Mouse (Mus musculus) cortical plate, adult 2 months (tissue): ENCODE results near the gene Myo1b.

Source experiments
- CTCF ChIP-seq: fragments of 200-500 bp; IDR thresholded peaks from 2 replicates; pipeline ENCODE4 v1.5.1; 2011; ENCODE audit warnings: mild to moderate bottlenecking, control low read depth, low read length; ENCODE audit not compliant: insufficient read depth; ENCODE audit errors: extremely low read depth
- POLR2A ChIP-seq: fragments of 200-500 bp; IDR thresholded peaks from 2 replicates; pipeline ENCODE4 v1.6.1; 2011; ENCODE audit warnings: mild to moderate bottlenecking, low read length, control low read depth; ENCODE audit not compliant: insufficient read depth; ENCODE audit errors: extremely low read depth

DNA sequence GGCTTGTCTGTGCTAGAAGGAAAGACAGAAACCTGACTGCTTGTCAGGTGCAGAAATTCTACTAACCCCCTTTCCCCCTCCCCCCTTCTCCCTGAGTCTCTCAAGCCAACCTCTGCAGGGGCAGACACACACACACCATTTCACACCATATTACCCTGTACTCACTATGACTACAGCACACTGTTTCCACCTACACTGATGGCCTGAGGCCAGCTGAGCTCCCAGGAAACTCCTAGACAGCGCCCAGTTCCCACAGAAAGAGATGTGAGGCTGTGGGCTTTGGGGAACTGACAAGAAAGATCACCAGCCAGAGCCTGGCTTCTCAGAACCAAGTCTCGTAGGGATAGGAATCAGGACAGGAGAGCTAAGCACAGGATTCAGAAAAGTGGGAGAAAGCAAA lies 6.7 kb downstream of the Myo1b start:
- TF ChIP-seq POLR2A (no peak), CTCF (no peak)
